Mouse (Mus musculus): ENCODE data around the gene Dnah9. TPM values are rescaled to one million over a fixed set of nuclear protein-coding genes. Genes with fewer than 3 reads are reported as not detected.

Gene Dnah9
- 1.4 and 1.8 TPM in 2 replicates for polyA plus RNA-seq (2012; rRNA removed)

GRCm38 (mm10) chr11:66167801-66168651 is at the start of gene Dnah9:
TSS of gene Dnah9 (minus strand) at chr11:66168551.
- peak within 1 kb of the TSS; percentile 47 for H3K4me3 ChIP-seq (ENCODE audit: insufficient read depth, low read length)
- H3K4me1 ChIP-seq (ENCODE audit: control insufficient read depth, insufficient read depth, low read length): no peaks in the 10 kb centered on the region
- H3K27ac ChIP-seq (ENCODE audit: insufficient read depth, low read length): no peak within 1 kb of the TSS
- no peak for TF ChIP-seq CTCF (IDR thresholded peaks at IDR 0.05; ENCODE audit: extremely low read depth, insufficient read depth, low read length)
- peak; percentile 80; the same call in 1 of the 2 replicates for TF ChIP-seq POLR2A (IDR thresholded peaks at IDR 0.05; ENCODE audit: extremely low read depth, insufficient read depth, low read length)

GRCm38 (mm10) chr11:66188627-66189287 is 20.4 kb upstream of the Dnah9 start:
- Histone ChIP-seq H3K27ac (ENCODE audit: insufficient read depth, low read length) (no peak overlapping the region), H3K4me1 (ENCODE audit: control insufficient read depth, insufficient read depth, low read length) (no peaks in the 10 kb centered on the region), H3K4me3 (ENCODE audit: insufficient read depth, low read length) (no peak overlapping the region)
- TF ChIP-seq POLR2A (IDR thresholded peaks at IDR 0.05; ENCODE audit: extremely low read depth, insufficient read depth, low read length): no peak
- TF ChIP-seq CTCF (IDR thresholded peaks at IDR 0.05; ENCODE audit: extremely low read depth, insufficient read depth, low read length): no peak

GRCm38 (mm10) chr11:66188146-66188545 is 19.8 kb upstream of the Dnah9 start:
- H3K27ac ChIP-seq (ENCODE audit: insufficient read depth, low read length): no peak overlapping the region
- H3K4me3 ChIP-seq (ENCODE audit: insufficient read depth, low read length): no peak overlapping the region
- TF ChIP-seq CTCF (IDR thresholded peaks at IDR 0.05; ENCODE audit: extremely low read depth, insufficient read depth, low read length) (no peak), POLR2A (IDR thresholded peaks at IDR 0.05; ENCODE audit: extremely low read depth, insufficient read depth, low read length) (no peak)
- H3K4me1 ChIP-seq (ENCODE audit: control insufficient read depth, insufficient read depth, low read length): no peaks in the 10 kb centered on the region

GRCm38 (mm10) chr11:66177781-66178180 is 9.4 kb upstream of the Dnah9 start:
- Histone ChIP-seq H3K4me3 (ENCODE audit: insufficient read depth, low read length) (no peak overlapping the region), H3K4me1 (ENCODE audit: control insufficient read depth, insufficient read depth, low read length) (no peaks in the 10 kb centered on the region), H3K27ac (ENCODE audit: insufficient read depth, low read length) (no peak overlapping the region)
- no peak for TF ChIP-seq CTCF (IDR thresholded peaks at IDR 0.05; ENCODE audit: extremely low read depth, insufficient read depth, low read length)
- no peak for TF ChIP-seq POLR2A (IDR thresholded peaks at IDR 0.05; ENCODE audit: extremely low read depth, insufficient read depth, low read length)

- TF ChIP-seq POLR2A (IDR thresholded peaks at IDR 0.05; ENCODE audit: extremely low read depth, insufficient read depth, low read length) (no peak), CTCF (IDR thresholded peaks at IDR 0.05; ENCODE audit: extremely low read depth, insufficient read depth, low read length) (no peak)
- H3K4me1 ChIP-seq (ENCODE audit: control insufficient read depth, insufficient read depth, low read length): no peaks in the 10 kb centered on the region
- no peak overlapping the region for H3K4me3 ChIP-seq (ENCODE audit: insufficient read depth, low read length)
- H3K27ac ChIP-seq (ENCODE audit: insufficient read depth, low read length): no peak overlapping the region
Measured at GRCm38 (mm10) chr11:66164022-66164421, 4.3 kb downstream of the Dnah9 start.

GRCm38 (mm10) chr11:66140631-66141252 is 27.6 kb downstream of the Dnah9 start:
- TF ChIP-seq POLR2A (IDR thresholded peaks at IDR 0.05; ENCODE audit: extremely low read depth, insufficient read depth, low read length): no peak
- no peak for TF ChIP-seq CTCF (IDR thresholded peaks at IDR 0.05; ENCODE audit: extremely low read depth, insufficient read depth, low read length)
- Histone ChIP-seq H3K27ac (ENCODE audit: insufficient read depth, low read length) (no peak overlapping the region), H3K4me1 (ENCODE audit: control insufficient read depth, insufficient read depth, low read length) (no peaks in the 10 kb centered on the region), H3K4me3 (ENCODE audit: insufficient read depth, low read length) (no peak overlapping the region)

GRCm38 (mm10) chr11:66134826-66135225 is 33.5 kb downstream of the Dnah9 start:
- Histone ChIP-seq H3K27ac (ENCODE audit: insufficient read depth, low read length) (no peak overlapping the region), H3K4me3 (ENCODE audit: insufficient read depth, low read length) (no peak overlapping the region), H3K4me1 (ENCODE audit: control insufficient read depth, insufficient read depth, low read length) (no peaks in the 10 kb centered on the region)
- TF ChIP-seq CTCF (IDR thresholded peaks at IDR 0.05; ENCODE audit: extremely low read depth, insufficient read depth, low read length) (no peak), POLR2A (IDR thresholded peaks at IDR 0.05; ENCODE audit: extremely low read depth, insufficient read depth, low read length) (no peak)

GRCm38 (mm10) chr11:66126150-66126549 is 42.2 kb downstream of the Dnah9 start:
- no peak overlapping the region for H3K4me3 ChIP-seq (ENCODE audit: insufficient read depth, low read length)
- no peak for TF ChIP-seq CTCF (IDR thresholded peaks at IDR 0.05; ENCODE audit: extremely low read depth, insufficient read depth, low read length)
- no peak for TF ChIP-seq POLR2A (IDR thresholded peaks at IDR 0.05; ENCODE audit: extremely low read depth, insufficient read depth, low read length)
- H3K4me1 ChIP-seq (ENCODE audit: control insufficient read depth, insufficient read depth, low read length): no peaks in the 10 kb centered on the region
- H3K27ac ChIP-seq (ENCODE audit: insufficient read depth, low read length): no peak overlapping the region

- no peak overlapping the region for H3K4me3 ChIP-seq (ENCODE audit: insufficient read depth, low read length)
- H3K4me1 ChIP-seq (ENCODE audit: control insufficient read depth, insufficient read depth, low read length): no peaks in the 10 kb centered on the region
- H3K27ac ChIP-seq (ENCODE audit: insufficient read depth, low read length): no peak overlapping the region
- TF ChIP-seq POLR2A (IDR thresholded peaks at IDR 0.05; ENCODE audit: extremely low read depth, insufficient read depth, low read length): no peak
- no peak for TF ChIP-seq CTCF (IDR thresholded peaks at IDR 0.05; ENCODE audit: extremely low read depth, insufficient read depth, low read length)
Measured at GRCm38 (mm10) chr11:66124496-66124895, 43.9 kb downstream of the Dnah9 start.

Data from cortical plate, adult 2 months (tissue).